Mouse (Mus musculus) CH12.LX (cell line): ENCODE measurements at regions not wholly inside any gene's neighbourhood (a gene's known extent, or its start where the extent isn't known, plus 50 kb on each side); places are given as distances from the start of the nearest gene placed in this dataset.

Source experiments
- DNase-seq: peaks from one replicate; pipeline ENCODE4 v3.0.0-alpha.2; 2013; ENCODE audit errors: extremely low read depth
- H3K27ac ChIP-seq: 2 replicates; pipeline ENCODE4 v1.5.1; 2012; ENCODE audit warnings: low read depth, mild to moderate bottlenecking, control low read depth, moderate library complexity; ENCODE audit not compliant: insufficient read depth
- H3K27me3 ChIP-seq: replicated peaks from 2 replicates; pipeline ENCODE3; 2012; ENCODE audit warnings: inconsistent platforms
- H3K36me3 ChIP-seq, 2 experiments: replicated peaks in 1 of 2; 2 replicates each; pipeline versions ENCODE3 to v1.6.1; 2012; ENCODE audit warnings: inconsistent platforms in 1 of 2, low read length in 1 of 2, mild to moderate bottlenecking in 1 of 2, mixed read lengths in 1 of 2, moderate library complexity in 1 of 2; ENCODE audit not compliant: control insufficient read depth in 1 of 2, insufficient read depth in 1 of 2
- H3K4me1 ChIP-seq, 2 experiments: 2 replicates each; pipeline ENCODE4 v1.6.1; 2012; ENCODE audit warnings: inconsistent platforms in 1 of 2, moderate library complexity in 1 of 2; ENCODE audit not compliant: insufficient read depth in 2 of 2, control insufficient read depth in 1 of 2
- H3K4me2 ChIP-seq: 2 replicates; pipeline ENCODE4 v1.6.1; 2012; ENCODE audit warnings: low read depth, mild to moderate bottlenecking, control low read depth; ENCODE audit not compliant: poor library complexity, insufficient read depth, severe bottlenecking
- H3K4me3 ChIP-seq, 3 experiments: fragments of 150-350 bp in 1 of 3; sonication (generic) in 1 of 3; replicated peaks in 1 of 3; 2 replicates each; pipeline versions ENCODE3 to v1.5.1; 2011 to 2012; ENCODE audit warnings: low read depth in 2 of 3, low read length in 2 of 3, mild to moderate bottlenecking in 2 of 3, moderate library complexity in 2 of 3, control low read depth in 1 of 3, improper control_type of control experiment in 1 of 3, inconsistent platforms in 1 of 3, mixed read lengths in 1 of 3; ENCODE audit not compliant: poor library complexity in 1 of 3
- H3K79me2 ChIP-seq: replicated peaks from 2 replicates; pipeline ENCODE4 v1.6.1; 2012; ENCODE audit warnings: mild to moderate bottlenecking, moderate library complexity; ENCODE audit not compliant: control insufficient read depth, poor library complexity, insufficient read depth, severe bottlenecking; ENCODE audit errors: extremely low read depth
- H3K9ac ChIP-seq: 2 replicates; pipeline ENCODE4 v1.6.1; 2012; ENCODE audit warnings: low read depth, mild to moderate bottlenecking, control low read depth, moderate library complexity; ENCODE audit not compliant: insufficient read depth
- H3K9me3 ChIP-seq: replicated peaks from 2 replicates; pipeline ENCODE3; 2012; ENCODE audit warnings: low read length, inconsistent platforms, mixed read lengths
- CTCF ChIP-seq, 2 experiments: IDR thresholded peaks in 1 of 2; conservative IDR thresholded peaks in 1 of 2; 2 replicates each; pipeline ENCODE4 v1.5.1; 2011 to 2012; ENCODE audit warnings: low read depth in 2 of 2, low read length in 2 of 2, improper control_type of control experiment in 1 of 2, inconsistent platforms in 1 of 2, mild to moderate bottlenecking in 1 of 2, moderate library complexity in 1 of 2
- E2F4 ChIP-seq: IDR thresholded peaks from 2 replicates; pipeline ENCODE4 v1.6.1; 2011; ENCODE audit warnings: low read depth, low read length, improper control_type of control experiment; ENCODE audit not compliant: insufficient replicate concordance
- EP300 ChIP-seq: IDR thresholded peaks from 2 replicates; pipeline ENCODE4 v1.6.1; 2011; ENCODE audit warnings: low read length, improper control_type of control experiment
- GABPA ChIP-seq: IDR thresholded peaks from 2 replicates; pipeline ENCODE4 v1.6.1; 2012; ENCODE audit warnings: low read depth, low read length, improper control_type of control experiment, inconsistent platforms; ENCODE audit not compliant: insufficient replicate concordance
- JUN ChIP-seq: IDR thresholded peaks from 2 replicates; pipeline ENCODE4 v1.6.1; 2011; ENCODE audit warnings: low read depth, mild to moderate bottlenecking, low read length, improper control_type of control experiment, moderate library complexity; ENCODE audit not compliant: insufficient read depth
- KAT2A ChIP-seq: IDR thresholded peaks from 2 replicates; pipeline ENCODE4 v1.6.1; 2012; ENCODE audit warnings: low read length, improper control_type of control experiment, inconsistent platforms; ENCODE audit not compliant: insufficient replicate concordance
- MAFK ChIP-seq: IDR thresholded peaks from 2 replicates; pipeline ENCODE4 v1.6.1; 2011; ENCODE audit warnings: low read length, improper control_type of control experiment; ENCODE audit not compliant: insufficient replicate concordance
- MAX ChIP-seq: IDR thresholded peaks from 2 replicates; pipeline ENCODE4 v1.6.1; 2011; ENCODE audit warnings: low read length, improper control_type of control experiment
- MAZ ChIP-seq: IDR thresholded peaks from 2 replicates; pipeline ENCODE4 v1.6.1; 2012; ENCODE audit warnings: low read depth, mild to moderate bottlenecking, inconsistent platforms, low read length, improper control_type of control experiment, moderate library complexity
- MXI1 ChIP-seq: IDR thresholded peaks from 2 replicates; pipeline ENCODE4 v1.6.1; 2011; ENCODE audit warnings: mild to moderate bottlenecking, low read depth, low read length, improper control_type of control experiment
- NRF1 ChIP-seq: IDR thresholded peaks from 2 replicates; pipeline ENCODE4 v1.6.1; 2014; ENCODE audit warnings: low read depth, mild to moderate bottlenecking, inconsistent platforms, low read length, improper control_type of control experiment, moderate library complexity
- RAD21 ChIP-seq: IDR thresholded peaks from 2 replicates; pipeline ENCODE4 v1.6.1; 2011; ENCODE audit warnings: low read depth, mild to moderate bottlenecking, low read length, improper control_type of control experiment, moderate library complexity
- RCOR1 ChIP-seq: conservative IDR thresholded peaks from 2 replicates; pipeline ENCODE4 v1.6.1; 2012; ENCODE audit warnings: low read depth, mild to moderate bottlenecking, inconsistent platforms, low read length, improper control_type of control experiment
- SIN3A ChIP-seq: IDR thresholded peaks from 2 replicates; pipeline ENCODE4 v1.6.1; 2012; ENCODE audit warnings: low read length, improper control_type of control experiment, inconsistent platforms
- SMC3 ChIP-seq: IDR thresholded peaks from 2 replicates; pipeline ENCODE4 v1.6.1; 2011; ENCODE audit warnings: low read depth, low read length, improper control_type of control experiment
- TCF12 ChIP-seq: IDR thresholded peaks from 2 replicates; pipeline ENCODE4 v1.6.1; 2014; ENCODE audit warnings: low read depth, mild to moderate bottlenecking, inconsistent platforms, low read length, improper control_type of control experiment
- UBTF ChIP-seq: IDR thresholded peaks from 2 replicates; pipeline ENCODE4 v1.6.1; 2012; ENCODE audit warnings: low read depth, mild to moderate bottlenecking, inconsistent platforms, low read length, improper control_type of control experiment, moderate library complexity
- USF1 ChIP-seq: IDR thresholded peaks from 2 replicates; pipeline ENCODE4 v1.6.1; 2014; ENCODE audit warnings: low read depth, mild to moderate bottlenecking, inconsistent platforms, low read length, improper control_type of control experiment
- ZC3H11A ChIP-seq: IDR thresholded peaks from 2 replicates; pipeline ENCODE4 v1.6.1; 2012; ENCODE audit warnings: low read depth, mild to moderate bottlenecking, inconsistent platforms, low read length, improper control_type of control experiment
- ZKSCAN1 ChIP-seq: IDR thresholded peaks from 2 replicates; pipeline ENCODE4 v1.6.1; 2012; ENCODE audit warnings: low read depth, inconsistent platforms, low read length, improper control_type of control experiment, borderline replicate concordance
- ZMIZ1 ChIP-seq: IDR thresholded peaks from 2 replicates; pipeline ENCODE4 v1.6.1; 2012; ENCODE audit warnings: low read depth, mild to moderate bottlenecking, inconsistent platforms, low read length, improper control_type of control experiment
- dilution Hi-C: fragments of 300-500 bp; cut with MboI; formaldehyde crosslinking; loops from 2 replicates; pipeline ENCODE4 v1.14.3; 2020; ENCODE audit warnings: low sequenced_read_pairs; ENCODE audit not compliant: extremely low pct_unique_long_range_greater_than_20kb, extremely low pct_ligation_motif_present
- in situ Hi-C: fragments of 300-500 bp; cut with MboI; formaldehyde crosslinking; loops from 3 replicates; pipeline ENCODE4 v1.14.3; 2019; ENCODE audit warnings: low sequenced_read_pairs, low pct_ligation_motif_present, low pct_unique_long_range_greater_than_20kb, mixed read lengths

DNA sequence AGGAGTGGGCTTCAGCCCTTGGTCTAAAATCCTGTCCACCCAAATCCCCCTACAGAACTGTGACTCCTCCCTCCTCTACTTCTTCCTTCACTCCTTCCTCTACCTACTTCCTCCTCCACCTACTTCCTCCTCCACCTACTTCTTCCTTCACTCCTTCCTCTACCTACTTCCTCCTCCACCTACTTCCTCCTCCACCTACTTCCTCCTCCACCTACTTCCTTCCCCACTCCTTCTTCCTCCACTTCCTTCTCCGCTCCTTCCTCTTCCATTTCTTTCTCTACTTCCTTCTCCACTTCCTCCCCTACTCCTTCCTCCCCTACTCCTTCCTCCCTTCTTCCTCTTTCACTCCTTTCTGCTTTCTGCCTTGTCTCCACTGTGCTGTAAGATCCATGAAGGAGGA lies 152.9 kb downstream of the Zfp36l2 start:
- Histone ChIP-seq H3K4me1 (peaks cover 0 to 4% of the 10 kb centered on the region in 2 experiments; a peak in 2 of 4 replicates), H3K27me3 (no peaks in the 10 kb centered on the region), H3K4me3 (no peak overlapping the region), H3K4me2 (no peak overlapping the region), H3K27ac (no peak overlapping the region), H3K9ac (no peak overlapping the region), H3K9me3 (peaks cover 5% of the 10 kb centered on the region), H3K36me3 (no peaks in the 10 kb centered on the region), H3K79me2 (no peaks in the 10 kb centered on the region)
- in situ Hi-C loops (no loop called here), dilution Hi-C loops (no loop called here)
- DNase-seq = no peak
- TF ChIP-seq ZKSCAN1 (no peak), RAD21 (no peak), MAZ (no peak), SIN3A (no peak), MXI1 (no peak), USF1 (no peak), EP300 (no peak), JUN (no peak)

GRCm38 (mm10) chr17:84032441-84032840 lies 155.3 kb downstream of the Zfp36l2 start:
- H3K27me3 ChIP-seq = peaks cover 4% of the 10 kb centered on the region
- in situ Hi-C loops = no loop called here
- H3K4me1 ChIP-seq = peaks cover 3 to 11% of the 10 kb centered on the region in 2 experiments
- TF ChIP-seq UBTF (no peak), GABPA (no peak), ZMIZ1 (no peak), KAT2A (no peak), NRF1 (no peak), MXI1 (no peak), CTCF (conservative IDR thresholded peaks at IDR 0.05 in 1 of 2, IDR thresholded peaks at IDR 0.05 in 1 of 2; ENCODE audit: low read depth in 2 of 2, low read length in 2 of 2) (no peak), SIN3A (no peak), RAD21 (no peak), TCF12 (no peak), JUN (no peak), ZC3H11A (no peak), SMC3 (no peak), MAX (no peak), MAFK (no peak), RCOR1 (no peak), E2F4 (no peak)
- TF ChIP-seq, all 38 proteins: peak for 0
- Histone ChIP-seq H3K27ac (no peak overlapping the region), H3K4me3 (no peak overlapping the region), H3K9me3 (peaks cover 3% of the 10 kb centered on the region), H3K4me2 (no peak overlapping the region), H3K79me2 (no peaks in the 10 kb centered on the region), H3K9ac (no peak overlapping the region), H3K36me3 (no peaks in the 10 kb centered on the region)
- no peak for DNase-seq
- dilution Hi-C loops = no loop called here
